Mouse (Mus musculus) forebrain, embryonic 11.5 days (tissue): ENCODE measurements at regions not wholly inside any gene's neighbourhood (a gene's known extent, or its start where the extent isn't known, plus 50 kb on each side); places are given as distances from the start of the nearest gene placed in this dataset.

ENCODE experiments used
- ATAC-seq: fragments of 200-750 bp; cut with Nextera tagmentation; replicated peaks from 2 replicates; pipeline ENCODE4 v1.8.0; 2017; ENCODE audit warnings: moderate TSS enrichment; ENCODE audit not compliant: low FRiP score
- DNase-seq: peaks from one replicate; pipeline ENCODE4 v3.0.0-alpha.2; 2017; ENCODE audit warnings: low spot score
- H3K27ac ChIP-seq: fragments of 300-500 bp; sonication (generic); 2 replicates; pipeline ENCODE4 v1.5.1; 2014; ENCODE audit warnings: low read depth, low read length
- H3K27me3 ChIP-seq: fragments of 300-500 bp; sonication (generic); 2 replicates; pipeline ENCODE4 v1.6.1; 2014; ENCODE audit warnings: mild to moderate bottlenecking, low read length, mixed read lengths; ENCODE audit not compliant: control insufficient read depth, insufficient read depth
- H3K36me3 ChIP-seq: fragments of 300-500 bp; sonication (generic); 2 replicates; pipeline ENCODE4 v1.6.1; 2014; ENCODE audit warnings: mild to moderate bottlenecking, low read length, moderate library complexity, mixed read lengths; ENCODE audit not compliant: control insufficient read depth, insufficient read depth
- H3K4me1 ChIP-seq: fragments of 300-500 bp; sonication (generic); replicated peaks from 2 replicates; pipeline ENCODE4 v1.6.1; 2014; ENCODE audit warnings: low read length, mixed read lengths; ENCODE audit not compliant: control insufficient read depth, insufficient read depth
- H3K4me2 ChIP-seq: fragments of 300-500 bp; sonication (generic); 2 replicates; pipeline ENCODE4 v1.6.1; 2014; ENCODE audit warnings: low read depth, mild to moderate bottlenecking, low read length, moderate library complexity, mixed read lengths; ENCODE audit not compliant: severe bottlenecking
- H3K4me3 ChIP-seq: fragments of 300-500 bp; sonication (generic); 2 replicates; pipeline ENCODE4 v1.5.1; 2014; ENCODE audit warnings: low read depth, low read length
- H3K9ac ChIP-seq: fragments of 300-500 bp; sonication (generic); 2 replicates; pipeline ENCODE4 v1.6.1; 2014; ENCODE audit warnings: low read length
- H3K9me3 ChIP-seq: fragments of 300-500 bp; sonication (generic); 2 replicates; pipeline ENCODE4 v1.6.1; 2016; ENCODE audit warnings: low read length, mixed read lengths; ENCODE audit not compliant: control insufficient read depth
- WGBS: fragments of 180-500 bp; shearing (Covaris S2); extraction: QIAGEN DNeasy Blood & Tissue Kit; methylation state at CpG from one replicate; pipeline ENCODE4 v1.1.7; 2014; 5-methylcytosine and 5-hydroxymethylcytosine counted together

DNA sequence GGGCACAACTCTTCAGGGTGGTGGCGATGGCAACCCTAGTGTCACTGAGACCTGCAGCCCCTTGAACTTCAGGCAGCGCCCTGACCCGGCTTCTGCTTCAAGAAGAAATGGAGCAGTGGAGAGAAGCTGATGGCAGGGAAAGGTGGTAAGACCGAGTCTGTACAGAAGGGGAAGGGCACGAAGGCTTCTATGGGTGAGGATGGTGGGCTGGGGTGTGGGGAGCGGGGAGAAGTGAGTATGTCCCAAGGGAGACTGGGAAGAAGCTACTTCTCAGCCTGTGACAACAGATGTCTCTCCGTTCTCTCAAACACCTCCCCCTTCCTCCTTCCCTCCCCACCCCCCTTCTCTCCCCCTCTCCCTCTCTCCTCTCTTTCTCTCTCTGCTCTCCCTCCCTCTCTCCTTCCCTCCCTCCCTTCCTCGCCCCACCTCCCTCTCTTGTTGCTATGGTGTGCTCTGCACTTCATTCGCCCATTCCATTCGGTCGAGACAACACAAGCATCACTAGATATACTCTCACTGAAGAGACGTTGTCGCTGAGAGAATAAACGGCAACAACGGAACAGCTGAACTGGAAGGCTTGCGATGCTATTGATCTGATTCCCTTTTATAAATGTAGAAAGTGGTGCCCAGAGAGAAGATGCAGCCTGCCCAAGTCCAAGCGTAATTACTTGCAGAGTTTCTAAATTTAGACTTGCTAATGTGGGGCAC lies 142.7 kb upstream of the Tox3 start:
- Histone ChIP-seq H3K9me3 (no peaks in the 10 kb centered on the region), H3K27me3 (no peaks in the 10 kb centered on the region), H3K4me3 (no peak overlapping the region), H3K4me2 (no peak overlapping the region), H3K36me3 (no peaks in the 10 kb centered on the region), H3K9ac (no peak overlapping the region), H3K4me1 (peaks cover 7% of the 10 kb centered on the region; the same call in 1 of the 2 replicates), H3K27ac (no peak overlapping the region)
- no peak for ATAC-seq
- 63% methylated on average over 17 of the region's 17 CpGs for WGBS
- no peak for DNase-seq

DNA sequence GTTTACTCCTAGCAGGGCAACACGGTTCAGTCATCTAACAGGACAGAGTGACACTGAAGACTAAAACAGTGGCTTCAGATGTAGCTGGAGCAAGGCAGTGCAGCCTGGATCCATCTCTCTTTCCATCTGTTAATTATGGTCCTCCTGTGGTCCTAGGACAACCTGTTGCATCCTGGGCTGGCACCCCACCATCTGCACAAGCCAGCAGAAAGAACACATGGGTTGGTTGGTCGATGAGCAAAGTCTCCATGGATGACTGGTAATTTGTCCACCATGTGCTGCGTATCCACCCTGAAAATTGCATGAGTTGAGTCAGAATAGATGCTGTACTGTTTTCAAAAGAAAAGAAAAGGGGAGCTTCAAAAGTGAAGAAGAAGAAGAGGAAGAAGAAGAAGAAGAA lies 138.4 kb upstream of the Tox3 start:
- ATAC-seq = no peak
- H3K9me3 ChIP-seq = no peaks in the 10 kb centered on the region
- no peak overlapping the region for H3K27ac ChIP-seq
- no peak overlapping the region for H3K9ac ChIP-seq
- 85% methylated on average over 3 of the region's 3 CpGs for WGBS
- no peaks in the 10 kb centered on the region for H3K36me3 ChIP-seq
- H3K27me3 ChIP-seq = no peaks in the 10 kb centered on the region
- H3K4me2 ChIP-seq = no peak overlapping the region
- H3K4me1 ChIP-seq = peaks cover 4% of the 10 kb centered on the region; the same call in 1 of the 2 replicates
- H3K4me3 ChIP-seq = no peak overlapping the region
- DNase-seq = no peak

DNA sequence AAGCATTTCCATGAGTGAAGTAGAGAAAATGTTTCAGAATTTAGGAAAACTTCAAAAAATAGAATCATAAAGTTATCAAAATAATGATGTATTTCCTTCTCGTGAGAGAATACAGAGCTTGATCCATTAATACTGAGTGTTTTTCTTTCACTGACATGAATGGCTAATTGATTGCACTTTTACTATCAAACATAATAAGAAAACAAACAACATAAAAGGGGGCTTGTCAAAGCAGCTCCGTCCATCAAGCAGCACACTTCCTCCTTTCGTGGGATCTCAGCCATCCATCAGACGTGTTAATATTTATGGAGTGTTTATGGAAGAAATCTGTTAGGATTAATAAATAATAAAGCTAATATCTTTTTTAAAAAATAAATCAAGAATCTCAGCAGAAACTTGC lies 130.0 kb upstream of the Tox3 start:
- Histone ChIP-seq H3K27ac (no peak overlapping the region), H3K36me3 (no peaks in the 10 kb centered on the region), H3K4me2 (no peak overlapping the region), H3K9ac (no peak overlapping the region), H3K27me3 (no peaks in the 10 kb centered on the region), H3K4me1 (no peaks in the 10 kb centered on the region), H3K9me3 (no peaks in the 10 kb centered on the region), H3K4me3 (no peak overlapping the region)
- ATAC-seq (no peak), DNase-seq (no peak)
- 69% methylated on average over 4 of the region's 4 CpGs for WGBS

DNA sequence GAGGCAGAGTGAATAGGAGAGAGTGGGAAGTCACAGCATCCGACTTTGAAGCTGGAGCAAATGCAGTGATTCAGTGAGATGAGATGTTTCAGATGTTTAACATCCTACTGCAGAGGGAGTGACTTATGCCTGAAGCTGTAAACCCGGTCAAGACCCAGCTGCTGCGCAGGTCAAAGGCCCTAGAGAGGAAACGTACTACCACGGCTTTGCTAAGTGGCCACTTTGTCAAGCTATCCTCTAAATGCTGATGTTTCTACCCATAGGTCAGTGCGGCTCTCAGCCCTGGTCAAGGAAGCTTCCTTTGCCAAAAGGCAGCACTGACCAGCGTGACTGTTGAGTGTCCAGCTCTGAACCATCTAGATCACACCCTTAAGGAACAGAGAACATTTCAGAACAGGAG lies 125.9 kb upstream of the Tox3 start:
- Histone ChIP-seq H3K4me2 (no peak overlapping the region), H3K27ac (no peak overlapping the region), H3K27me3 (no peaks in the 10 kb centered on the region), H3K9me3 (no peaks in the 10 kb centered on the region), H3K4me1 (no peaks in the 10 kb centered on the region), H3K4me3 (no peak overlapping the region), H3K9ac (no peak overlapping the region), H3K36me3 (no peaks in the 10 kb centered on the region)
- 88% methylated on average over 7 of the region's 7 CpGs for whole genome bisulfite sequencing
- no peak for DNase-seq
- no peak for ATAC-seq

DNA sequence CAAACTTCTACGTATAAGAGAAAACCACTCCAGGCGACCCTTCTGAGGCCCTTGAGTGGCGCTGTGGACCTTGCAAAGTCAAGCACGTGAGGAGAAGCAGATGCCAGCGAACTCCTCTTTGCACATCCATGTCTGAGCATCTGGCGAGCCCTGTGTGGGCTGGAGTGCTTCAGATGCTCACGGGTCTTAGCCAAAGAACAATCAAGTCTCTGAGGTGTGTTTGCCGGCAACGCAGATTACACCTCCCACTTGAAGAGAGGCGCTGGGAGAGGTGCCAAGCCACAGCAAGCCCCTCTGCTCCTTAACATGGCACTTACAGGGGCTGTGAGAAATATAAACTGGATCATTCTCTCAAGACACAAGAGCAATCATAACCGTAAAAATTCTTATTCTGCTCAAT lies 122.7 kb upstream of the Tox3 start:
- Histone ChIP-seq H3K4me1 (no peaks in the 10 kb centered on the region), H3K9ac (no peak overlapping the region), H3K27ac (no peak overlapping the region), H3K9me3 (no peaks in the 10 kb centered on the region), H3K36me3 (no peaks in the 10 kb centered on the region), H3K4me2 (no peak overlapping the region), H3K27me3 (no peaks in the 10 kb centered on the region), H3K4me3 (no peak overlapping the region)
- DNase-seq (no peak), ATAC-seq (no peak)
- WGBS = 88% methylated on average over 11 of the region's 11 CpGs

DNA sequence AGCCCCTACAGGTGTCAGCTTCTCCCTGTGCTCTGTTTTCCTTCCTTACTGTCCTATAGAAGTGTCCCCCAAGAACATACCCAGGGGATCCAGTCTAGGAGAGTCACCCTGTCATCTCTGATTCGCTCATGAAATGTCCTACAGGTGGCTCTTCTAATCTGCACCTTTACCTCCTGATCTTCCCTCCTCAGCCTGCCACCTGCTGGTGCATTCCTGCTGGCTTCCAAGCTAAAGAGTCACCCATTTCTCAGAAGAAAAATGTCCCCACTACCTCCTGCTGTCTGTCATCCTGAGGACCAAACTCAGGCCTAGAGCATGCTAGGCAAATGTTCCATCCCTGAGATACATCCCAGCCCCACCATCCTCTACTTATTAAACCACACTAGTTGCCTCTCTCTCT lies 115.6 kb upstream of the Tox3 start:
- ATAC-seq (no peak), DNase-seq (no peak)
- no peaks in the 10 kb centered on the region for H3K4me1 ChIP-seq
- no peak overlapping the region for H3K4me2 ChIP-seq
- no peaks in the 10 kb centered on the region for H3K9me3 ChIP-seq
- no peak overlapping the region for H3K9ac ChIP-seq
- whole genome bisulfite sequencing = 53% methylated on average over 1 of the region's 1 CpGs
- no peaks in the 10 kb centered on the region for H3K27me3 ChIP-seq
- H3K4me3 ChIP-seq = no peak overlapping the region
- H3K27ac ChIP-seq = no peak overlapping the region
- H3K36me3 ChIP-seq = no peaks in the 10 kb centered on the region

DNA sequence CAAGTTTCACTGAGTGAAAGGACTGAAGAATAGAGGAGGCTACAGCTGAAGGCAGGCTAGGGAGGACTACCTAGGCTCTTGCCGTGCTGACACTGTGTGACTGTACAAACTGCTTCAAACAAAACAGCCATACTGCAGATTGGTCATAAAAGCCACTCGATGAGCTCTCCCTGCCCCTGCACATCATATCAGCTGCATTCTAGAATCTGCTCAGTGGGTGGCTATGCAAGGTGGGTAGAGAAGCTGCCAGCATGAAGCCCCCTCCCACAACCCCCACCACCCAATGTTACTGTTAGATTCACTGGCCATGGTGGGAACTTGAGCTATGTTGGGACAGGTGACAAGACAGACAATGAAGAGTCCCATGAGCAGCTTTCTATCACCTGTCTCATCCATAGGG lies 107.2 kb upstream of the Tox3 start:
- no peaks in the 10 kb centered on the region for H3K9me3 ChIP-seq
- no peaks in the 10 kb centered on the region for H3K27me3 ChIP-seq
- DNase-seq (no peak), ATAC-seq (no peak)
- H3K4me2 ChIP-seq = no peak overlapping the region
- H3K27ac ChIP-seq = no peak overlapping the region
- 0 out of 2 replicates have a peak, but pooled peaks cover 2% of the 10 kb centered on the region for H3K4me1 ChIP-seq
- no peaks in the 10 kb centered on the region for H3K36me3 ChIP-seq
- H3K4me3 ChIP-seq = no peak overlapping the region
- no peak overlapping the region for H3K9ac ChIP-seq
- 84% methylated on average over 2 of the region's 2 CpGs for WGBS

DNA sequence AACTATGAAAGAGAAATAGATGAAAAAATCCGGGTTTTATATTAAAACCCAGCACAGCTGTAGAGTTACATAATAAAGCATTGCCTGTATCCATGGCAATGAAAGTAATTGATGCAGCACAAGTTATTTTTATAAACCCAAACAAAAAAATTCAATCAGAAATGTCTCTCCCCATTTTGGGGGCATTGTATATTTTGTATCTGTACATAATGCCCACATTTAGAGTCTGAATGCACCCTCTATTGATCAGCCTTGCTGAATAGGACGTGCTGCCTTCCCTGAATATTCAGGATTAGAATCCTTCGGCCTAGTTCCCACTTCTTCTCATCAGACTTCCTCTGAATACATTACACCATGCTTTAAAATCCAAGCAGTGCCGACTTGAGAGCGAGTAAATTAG lies 106.0 kb upstream of the Tox3 start:
- WGBS = 38% methylated on average over 5 of the region's 5 CpGs

More for the DNA sequence above, 106.0 kb upstream of the Tox3 start:
- ATAC-seq = 0 out of 2 replicates have a peak, but pooled peaks have one; percentile 42
- H3K4me2 ChIP-seq = no peak overlapping the region
- no peak overlapping the region for H3K27ac ChIP-seq
- no peaks in the 10 kb centered on the region for H3K36me3 ChIP-seq
- no peaks in the 10 kb centered on the region for H3K27me3 ChIP-seq
- H3K4me1 ChIP-seq = 0 out of 2 replicates have a peak, but pooled peaks cover 2% of the 10 kb centered on the region
- H3K9me3 ChIP-seq = no peaks in the 10 kb centered on the region
- DNase-seq = no peak
- no peak overlapping the region for H3K4me3 ChIP-seq
- H3K9ac ChIP-seq = no peak overlapping the region
